Mouse (Mus musculus): ENCODE measurements around the gene Prss35. TPM values are rescaled to one million over a fixed set of nuclear protein-coding genes. Genes with fewer than 3 reads are reported as not detected.

Gene Prss35
- total RNA-seq (2014; rRNA removed) (0.20 TPM in 1 of 2 replicates, not detected in the other), polyA plus RNA-seq (2012; rRNA removed) (0.02 TPM in 1 of 2 replicates, not detected in the other)

GRCm38 (mm10) chr9:86742959-86743911 is at the start of gene Prss35:
Gene Prss35 (plus strand): TSS chr9:86743649.
- H3K27ac ChIP-seq (replicated peaks; ENCODE audit: insufficient read depth, low read depth, low read length), result no peak within 1 kb of the TSS
- no peak within 1 kb of the TSS for H3K9ac ChIP-seq (ENCODE audit: low read depth, low read length)
- H3K36me3 ChIP-seq (ENCODE audit: control insufficient read depth, insufficient read depth, low read length), result no peaks in the 10 kb centered on the region
- no peaks in the 10 kb centered on the region for H3K79me2 ChIP-seq (ENCODE audit: control insufficient read depth, insufficient read depth, low read length)
- H3K4me3 ChIP-seq (ENCODE audit: insufficient read depth, low read depth, low read length), result no peak within 1 kb of the TSS
- peaks cover 5% of the 10 kb centered on the region; the same call in 1 of the 2 replicates for H3K4me1 ChIP-seq (ENCODE audit: control insufficient read depth, insufficient read depth, low read length)
- no peak for DNase-seq (ENCODE audit: extremely low read depth, low read depth, low spot score)
- no peaks in the 10 kb centered on the region for H3K27me3 ChIP-seq (ENCODE audit: control insufficient read depth, insufficient read depth, low read length)
- WGBS, result 8% methylated on average over 19 of the region's 19 CpGs
- no peak for TF ChIP-seq CTCF (IDR thresholded peaks at IDR 0.05; ENCODE audit: low read depth, low read length)
- TF ChIP-seq POLR2A (IDR thresholded peaks at IDR 0.05; ENCODE audit: extremely low read depth, insufficient read depth, low read length), result no peak

GRCm38 (mm10) chr9:86693935-86694334 is 49.5 kb upstream of the Prss35 start:
- 26% methylated on average over 6 of the region's 6 CpGs for WGBS
- Histone ChIP-seq H3K9ac (ENCODE audit: low read depth, low read length) (peak overlapping the region; percentile 54; the same call in 1 of the 2 replicates), H3K4me3 (ENCODE audit: insufficient read depth, low read depth, low read length) (peak overlapping the region; percentile 44), H3K79me2 (ENCODE audit: control insufficient read depth, insufficient read depth, low read length) (peaks cover 9% of the 10 kb centered on the region), H3K27ac (replicated peaks; ENCODE audit: insufficient read depth, low read depth, low read length) (peak overlapping the region; percentile 65), H3K4me1 (ENCODE audit: control insufficient read depth, insufficient read depth, low read length) (peaks cover 18% of the 10 kb centered on the region; the same call in 1 of the 2 replicates), H3K27me3 (ENCODE audit: control insufficient read depth, insufficient read depth, low read length) (no peaks in the 10 kb centered on the region), H3K36me3 (ENCODE audit: control insufficient read depth, insufficient read depth, low read length) (peaks cover 2% of the 10 kb centered on the region; the same call in 1 of the 2 replicates)
- TF ChIP-seq CTCF (IDR thresholded peaks at IDR 0.05; ENCODE audit: low read depth, low read length), result no peak
- no peak for TF ChIP-seq POLR2A (IDR thresholded peaks at IDR 0.05; ENCODE audit: extremely low read depth, insufficient read depth, low read length)
- DNase-seq (ENCODE audit: extremely low read depth, low read depth, low spot score), result peak; percentile 94

GRCm38 (mm10) chr9:86694644-86695043 is 48.8 kb upstream of the Prss35 start:
- H3K9ac ChIP-seq (ENCODE audit: low read depth, low read length), result peak overlapping the region; percentile 74
- H3K79me2 ChIP-seq (ENCODE audit: control insufficient read depth, insufficient read depth, low read length), result peaks cover 9% of the 10 kb centered on the region
- WGBS, result 85% methylated on average over 7 of the region's 7 CpGs
- peak overlapping the region; percentile 90 for H3K27ac ChIP-seq (replicated peaks; ENCODE audit: insufficient read depth, low read depth, low read length)
- peak overlapping the region; percentile 100 for H3K4me3 ChIP-seq (ENCODE audit: insufficient read depth, low read depth, low read length)
- no peak for DNase-seq (ENCODE audit: extremely low read depth, low read depth, low spot score)
- peaks cover 2% of the 10 kb centered on the region; the same call in 1 of the 2 replicates for H3K36me3 ChIP-seq (ENCODE audit: control insufficient read depth, insufficient read depth, low read length)
- H3K27me3 ChIP-seq (ENCODE audit: control insufficient read depth, insufficient read depth, low read length), result no peaks in the 10 kb centered on the region
- TF ChIP-seq POLR2A (IDR thresholded peaks at IDR 0.05; ENCODE audit: extremely low read depth, insufficient read depth, low read length) (no peak), CTCF (IDR thresholded peaks at IDR 0.05; ENCODE audit: low read depth, low read length) (no peak)
- peaks cover 18% of the 10 kb centered on the region; the same call in 1 of the 2 replicates for H3K4me1 ChIP-seq (ENCODE audit: control insufficient read depth, insufficient read depth, low read length)

GRCm38 (mm10) chr9:86695199-86695817 is 48.1 kb upstream of the Prss35 start:
- H3K36me3 ChIP-seq (ENCODE audit: control insufficient read depth, insufficient read depth, low read length), result peaks cover 2% of the 10 kb centered on the region; the same call in 1 of the 2 replicates
- 2% methylated on average over 51 of the region's 56 CpGs for WGBS
- TF ChIP-seq CTCF (IDR thresholded peaks at IDR 0.05; ENCODE audit: low read depth, low read length) (no peak), POLR2A (IDR thresholded peaks at IDR 0.05; ENCODE audit: extremely low read depth, insufficient read depth, low read length) (0 out of 2 replicates have a peak, but pooled peaks have one; percentile 32)
- peak; percentile 46 for DNase-seq (ENCODE audit: extremely low read depth, low read depth, low spot score)
- peak overlapping the region; percentile 100 for H3K9ac ChIP-seq (ENCODE audit: low read depth, low read length)
- H3K4me3 ChIP-seq (ENCODE audit: insufficient read depth, low read depth, low read length), result peak overlapping the region; percentile 100
- H3K79me2 ChIP-seq (ENCODE audit: control insufficient read depth, insufficient read depth, low read length), result peaks cover 9% of the 10 kb centered on the region
- H3K27me3 ChIP-seq (ENCODE audit: control insufficient read depth, insufficient read depth, low read length), result no peaks in the 10 kb centered on the region
- peak overlapping the region; percentile 100 for H3K27ac ChIP-seq (replicated peaks; ENCODE audit: insufficient read depth, low read depth, low read length)
- H3K4me1 ChIP-seq (ENCODE audit: control insufficient read depth, insufficient read depth, low read length), result peaks cover 18% of the 10 kb centered on the region; the same call in 1 of the 2 replicates

GRCm38 (mm10) chr9:86695818-86696261 is 47.6 kb upstream of the Prss35 start, which contains the start of gene Me1:
Gene Me1 (minus strand): TSS chr9:86695953.
- WGBS, result 1% methylated on average over 36 of the region's 46 CpGs
- Histone ChIP-seq H3K4me3 (ENCODE audit: insufficient read depth, low read depth, low read length) (peak within 1 kb of the TSS; percentile 100), H3K27ac (replicated peaks; ENCODE audit: insufficient read depth, low read depth, low read length) (peak within 1 kb of the TSS; percentile 100), H3K4me1 (ENCODE audit: control insufficient read depth, insufficient read depth, low read length) (peaks cover 16% of the 10 kb centered on the region; the same call in 1 of the 2 replicates), H3K36me3 (ENCODE audit: control insufficient read depth, insufficient read depth, low read length) (peaks cover 2% of the 10 kb centered on the region; the same call in 1 of the 2 replicates), H3K27me3 (ENCODE audit: control insufficient read depth, insufficient read depth, low read length) (no peaks in the 10 kb centered on the region), H3K79me2 (ENCODE audit: control insufficient read depth, insufficient read depth, low read length) (peaks cover 9% of the 10 kb centered on the region), H3K9ac (ENCODE audit: low read depth, low read length) (peak within 1 kb of the TSS; percentile 100)
- TF ChIP-seq POLR2A (IDR thresholded peaks at IDR 0.05; ENCODE audit: extremely low read depth, insufficient read depth, low read length) (no peak), CTCF (IDR thresholded peaks at IDR 0.05; ENCODE audit: low read depth, low read length) (no peak)
- peak; percentile 80 for DNase-seq (ENCODE audit: extremely low read depth, low read depth, low spot score)

Measured in liver, adult 2 months (tissue).